Mouse (Mus musculus) lung, embryonic 16.5 days (tissue): ENCODE measurements around the gene Clec4n. TPM values are rescaled to one million over a fixed set of nuclear protein-coding genes. Genes with fewer than 3 reads are reported as not detected.
"Not testable (repeated sequence)": the region's sequence is repeated elsewhere in the genome, so short reads cannot be mapped to it uniquely, and the experiment has no call there.

Experiments
- ATAC-seq: fragments of 200-750 bp; cut with Nextera tagmentation; 2 replicates; pipeline ENCODE4 v1.8.0; 2017; ENCODE audit warnings: low read depth, mild to moderate bottlenecking, moderate library complexity
- H3K27ac ChIP-seq: fragments of 300-500 bp; sonication (generic); 2 replicates; pipeline ENCODE4 v1.5.1; 2014; ENCODE audit warnings: mild to moderate bottlenecking, control low read depth, low read length
- H3K27me3 ChIP-seq: fragments of 300-500 bp; sonication (generic); 2 replicates; pipeline ENCODE4 v1.6.1; 2014; ENCODE audit warnings: low read depth, low read length, mixed read lengths; ENCODE audit not compliant: control insufficient read depth, insufficient read depth
- H3K36me3 ChIP-seq: fragments of 300-500 bp; sonication (generic); 2 replicates; pipeline ENCODE4 v1.6.1; 2014; ENCODE audit warnings: low read length; ENCODE audit not compliant: control insufficient read depth, insufficient read depth
- H3K4me1 ChIP-seq: fragments of 300-500 bp; sonication (generic); replicated peaks from 2 replicates; pipeline ENCODE4 v1.6.1; 2014; ENCODE audit warnings: low read length, mixed read lengths; ENCODE audit not compliant: control insufficient read depth, insufficient read depth
- H3K4me2 ChIP-seq: fragments of 300-500 bp; sonication (generic); 2 replicates; pipeline ENCODE4 v1.6.1; 2014; ENCODE audit warnings: low read depth, low read length, control low read depth
- H3K4me3 ChIP-seq: fragments of 300-500 bp; sonication (generic); 2 replicates; pipeline ENCODE4 v1.5.1; 2014; ENCODE audit warnings: mild to moderate bottlenecking, low read length, control low read depth
- H3K9ac ChIP-seq: fragments of 300-500 bp; sonication (generic); 2 replicates; pipeline ENCODE4 v1.6.1; 2014; ENCODE audit warnings: low read length, control low read depth
- H3K9me3 ChIP-seq: fragments of 300-500 bp; sonication (generic); 2 replicates; pipeline ENCODE4 v1.6.1; 2016; ENCODE audit warnings: low read length; ENCODE audit not compliant: control insufficient read depth
- WGBS: fragments of 180-500 bp; shearing (Covaris S2); extraction: QIAGEN DNeasy Blood & Tissue Kit; methylation state at CpG from one replicate; pipeline ENCODE4 v1.1.7; 2014; 5-methylcytosine and 5-hydroxymethylcytosine counted together
- polyA plus RNA-seq: library from polyadenylated mRNA; unstranded; fragments of >200 nt; fragmentation: Nextera tagmentation; extraction: Ambion mirVana; gene quantifications from 2 replicates; pipeline ENCODE4 v1.2.1, GENCODE M21; 2015

The Clec4n gene
- polyA plus RNA-seq, 1 experiment from 2014 or later, result 2.8 TPM

DNA sequence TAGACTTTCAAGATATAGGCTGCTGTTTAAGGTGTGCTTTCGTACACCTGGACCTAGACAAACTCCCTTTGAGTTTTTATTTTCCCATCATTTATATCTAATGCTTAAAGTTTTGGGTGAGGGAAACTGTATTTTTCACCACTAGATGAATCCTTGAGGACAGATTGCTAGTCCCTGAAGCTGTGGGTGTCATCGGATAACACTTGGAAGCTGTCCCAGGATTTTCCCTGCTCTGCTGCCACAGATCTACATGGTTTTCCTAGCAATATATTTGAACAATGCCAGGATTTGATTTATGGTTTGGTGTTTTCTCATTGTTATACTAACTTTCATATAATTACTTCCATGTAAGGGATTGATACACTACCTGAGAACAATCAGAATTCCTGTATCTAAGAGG, 49.8 kb downstream of the Clec4n start:
- no peaks in the 10 kb centered on the region for H3K4me1 ChIP-seq
- H3K4me3 ChIP-seq, result no peak overlapping the region
- H3K4me2 ChIP-seq, result no peak overlapping the region
- 85% methylated on average over 2 of the region's 2 CpGs for WGBS
- no peak for ATAC-seq
- no peak overlapping the region for H3K27ac ChIP-seq
- no peaks in the 10 kb centered on the region for H3K9me3 ChIP-seq
- H3K9ac ChIP-seq, result no peak overlapping the region
- no peaks in the 10 kb centered on the region for H3K36me3 ChIP-seq
- no peaks in the 10 kb centered on the region for H3K27me3 ChIP-seq

DNA sequence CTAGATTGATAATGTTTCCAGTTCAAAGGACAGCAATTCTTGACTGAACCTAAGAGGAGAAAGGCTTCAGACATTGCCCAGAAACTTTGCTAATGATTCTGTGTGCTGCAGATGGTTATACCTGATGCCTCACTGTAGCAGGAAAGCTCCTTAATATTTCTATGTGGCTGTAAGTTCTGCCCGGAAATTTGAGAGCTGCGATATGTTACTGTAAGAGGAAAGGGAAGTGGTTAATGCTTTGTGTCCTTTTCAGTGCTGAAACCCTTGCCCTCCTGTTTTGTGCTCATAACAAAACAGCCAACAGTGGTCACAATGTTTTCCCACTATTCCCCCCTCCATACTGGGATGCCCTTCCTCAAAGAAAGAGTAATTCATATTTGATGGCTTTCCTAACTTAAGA, 56.7 kb downstream of the Clec4n start:
- no peak overlapping the region for H3K4me3 ChIP-seq
- no peak overlapping the region for H3K9ac ChIP-seq
- H3K27me3 ChIP-seq, result no peaks in the 10 kb centered on the region
- H3K36me3 ChIP-seq, result no peaks in the 10 kb centered on the region
- no peaks in the 10 kb centered on the region for H3K4me1 ChIP-seq
- H3K27ac ChIP-seq, result no peak overlapping the region
- no peak for ATAC-seq
- H3K4me2 ChIP-seq, result no peak overlapping the region
- WGBS, result 76% methylated on average over 2 of the region's 2 CpGs
- peaks cover 2% of the 10 kb centered on the region; the same call in 1 of the 2 replicates for H3K9me3 ChIP-seq

DNA sequence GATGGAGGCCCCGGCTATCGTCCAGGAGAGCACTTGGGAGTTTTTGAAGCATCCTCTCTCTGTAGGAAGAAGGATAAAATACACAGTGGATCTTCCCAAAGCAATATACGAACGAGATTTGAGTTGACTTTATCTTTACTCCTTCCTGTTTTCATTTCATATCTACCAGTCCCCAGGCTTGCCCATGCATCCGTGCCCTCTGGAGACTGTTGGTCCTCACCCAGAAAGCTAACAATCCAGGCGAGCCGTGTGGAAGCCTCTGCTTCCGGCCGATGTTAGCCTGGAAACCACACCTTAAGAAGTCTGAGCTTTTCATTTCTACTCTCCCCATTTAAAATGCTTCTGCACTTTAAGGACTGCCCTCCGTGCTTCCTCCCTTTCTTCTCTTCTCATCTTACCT, 59.3 kb downstream of the Clec4n start:
- Histone ChIP-seq H3K4me2 (no peak overlapping the region), H3K27ac (no peak overlapping the region), H3K4me1 (no peaks in the 10 kb centered on the region), H3K4me3 (no peak overlapping the region), H3K27me3 (no peaks in the 10 kb centered on the region), H3K9me3 (peaks cover 2% of the 10 kb centered on the region; the same call in 1 of the 2 replicates), H3K9ac (no peak overlapping the region), H3K36me3 (no peaks in the 10 kb centered on the region)
- no peak for ATAC-seq
- WGBS, result 66% methylated on average over 10 of the region's 10 CpGs

DNA sequence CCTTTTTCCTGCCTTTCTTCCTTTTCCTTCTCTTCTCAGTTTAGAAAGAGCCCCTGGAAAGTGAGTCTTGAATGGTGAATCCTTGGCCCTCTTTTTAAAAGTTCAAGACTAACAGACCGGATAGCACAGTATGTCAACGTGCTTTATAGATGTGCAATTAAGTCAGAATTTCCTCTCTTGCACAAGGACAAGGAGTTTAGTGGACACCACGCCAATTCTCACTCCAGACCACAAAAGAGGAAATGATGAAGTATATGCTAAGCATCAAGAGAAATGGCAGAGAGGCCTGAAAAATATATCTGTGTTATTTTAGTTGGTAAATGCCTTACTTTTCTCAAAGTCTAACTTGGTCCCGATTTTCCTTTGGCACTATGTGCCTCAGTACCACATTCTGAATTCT, 60.1 kb downstream of the Clec4n start, which contains the start of gene Clec4e:
TSS of gene Clec4e (minus strand) at position 118 of the 400 bp plus-strand sequence.
- ATAC-seq, result no peak
- Histone ChIP-seq H3K27me3 (no peaks in the 10 kb centered on the region), H3K4me1 (no peaks in the 10 kb centered on the region), H3K4me3 (no peak within 1 kb of the TSS), H3K9me3 (peaks cover 2% of the 10 kb centered on the region; the same call in 1 of the 2 replicates), H3K27ac (no peak within 1 kb of the TSS), H3K9ac (no peak within 1 kb of the TSS), H3K36me3 (no peaks in the 10 kb centered on the region), H3K4me2 (no peak within 1 kb of the TSS)
- WGBS, result 66% methylated on average over 4 of the region's 4 CpGs

DNA sequence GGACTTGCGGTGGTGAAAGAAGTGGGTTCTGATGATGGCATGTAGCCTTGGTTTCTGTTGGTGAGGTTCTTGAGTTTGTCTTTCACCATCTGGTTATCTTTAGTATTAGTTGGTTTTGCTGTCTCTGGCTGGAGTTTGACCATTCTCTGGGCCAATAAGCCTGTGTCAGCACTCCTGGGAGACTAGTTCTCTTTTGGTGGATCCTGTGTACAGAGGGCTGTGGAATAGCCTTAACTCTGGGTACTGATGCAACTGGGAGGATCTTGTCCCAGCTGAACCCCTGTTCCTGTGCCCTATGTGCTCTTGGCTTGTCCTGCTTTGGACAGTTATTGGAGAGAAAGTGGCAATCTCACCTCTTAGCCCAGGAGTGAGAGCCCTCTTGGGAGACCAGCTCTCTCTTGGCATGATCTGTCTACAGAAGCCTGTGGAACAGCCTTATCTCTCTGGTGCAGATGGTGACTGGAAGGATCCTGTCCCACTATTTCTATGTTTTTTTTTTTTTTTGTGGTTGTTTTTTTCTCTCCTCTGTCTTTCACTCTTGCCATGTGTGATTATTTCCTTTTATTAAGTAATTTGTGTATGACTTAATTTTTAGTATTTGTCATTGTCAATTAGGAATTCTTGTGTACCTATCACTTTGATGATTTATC, 63.2 kb downstream of the Clec4n start:
- Histone ChIP-seq H3K27ac (no peak overlapping the region), H3K4me2 (no peak overlapping the region), H3K4me3 (no peak overlapping the region), H3K9me3 (no peaks in the 10 kb centered on the region), H3K9ac (no peak overlapping the region), H3K4me1 (no peaks in the 10 kb centered on the region), H3K27me3 (no peaks in the 10 kb centered on the region), H3K36me3 (no peaks in the 10 kb centered on the region)
- ATAC-seq, result no peak
- WGBS, result 83% methylated on average over 1 of the region's 1 CpGs

DNA sequence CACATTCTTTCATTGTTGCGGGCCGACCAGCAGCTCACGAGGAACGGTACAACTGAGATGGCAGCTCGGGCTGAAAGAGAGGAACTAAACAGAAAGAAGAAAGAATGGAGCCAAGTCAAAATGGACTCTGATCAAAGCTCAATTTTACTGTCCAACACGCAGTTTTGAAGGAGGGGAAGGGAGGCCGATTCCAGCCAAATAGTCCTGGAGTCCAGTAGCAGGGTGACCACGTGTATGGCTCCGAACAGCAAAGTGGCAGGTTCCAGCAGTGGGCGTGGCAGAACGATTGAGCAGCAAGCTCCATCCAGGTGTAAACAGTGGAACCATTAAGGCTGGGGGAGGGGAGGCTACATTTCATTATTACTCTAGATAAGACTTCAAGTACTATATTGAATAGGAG, 63.9 kb downstream of the Clec4n start:
- not testable (repeated sequence) for H3K4me2 ChIP-seq, H3K4me1 ChIP-seq, ATAC-seq, H3K36me3 ChIP-seq, H3K9me3 ChIP-seq, H3K4me3 ChIP-seq, H3K27ac ChIP-seq, H3K9ac ChIP-seq, H3K27me3 ChIP-seq
- whole genome bisulfite sequencing, result 85% methylated on average over 11 of the region's 11 CpGs

Other genes with a start within 250 kb of the Clec4n start
- gene Clec4a4, start 239.5 kb upstream of the Clec4n start, polyA plus RNA-seq, result not detected in 2 replicates
- gene Clec4b1, start 179.9 kb upstream of the Clec4n start, polyA plus RNA-seq, result not detected in 2 replicates
- 3.3 TPM in 2 replicates for gene Clec4a2, start 123.4 kb upstream of the Clec4n start, polyA plus RNA-seq
- not detected in 2 replicates for gene Clec4b2, start 57.0 kb upstream of the Clec4n start, polyA plus RNA-seq
- gene Clec4d, start 32.3 kb downstream of the Clec4n start, polyA plus RNA-seq, result 0.36 and 0.39 TPM in 2 replicates
- gene Clec4e, start 60.0 kb downstream of the Clec4n start, polyA plus RNA-seq, result 0.36 TPM in 1 of 2 replicates, not detected in the other
- gene Vmn2r19, start 78.5 kb downstream of the Clec4n start, polyA plus RNA-seq, result not detected in 2 replicates
- gene Vmn2r20, start 188.3 kb downstream of the Clec4n start, polyA plus RNA-seq, result not detected in 2 replicates